Mouse (Mus musculus): ENCODE measurements around the gene Rbms3.

Gene Rbms3

GRCm38 (mm10) chr9:117187116-117188034 lies 442.3 kb downstream of the Rbms3 start:
- no peak for DNase-seq (ENCODE audit: low spot score)

DNA sequence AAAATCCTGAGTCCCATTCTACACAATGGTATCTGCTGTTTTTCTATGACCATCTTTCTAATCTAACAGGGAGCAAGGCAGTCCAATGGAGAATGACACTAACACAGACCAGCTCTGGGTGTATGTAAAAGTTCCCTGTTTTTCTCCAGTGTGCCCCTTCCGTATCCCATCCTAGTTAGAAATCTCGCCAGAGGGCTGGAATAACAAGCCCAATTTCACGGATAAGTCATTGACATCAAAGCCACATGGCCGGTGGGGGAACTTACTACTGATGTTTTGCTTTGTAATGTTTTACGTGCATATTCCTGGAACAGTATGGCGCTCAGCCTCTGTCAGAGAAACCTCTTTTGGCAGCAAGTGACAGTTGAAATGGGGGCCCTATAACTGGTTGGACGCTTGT lies 449.1 kb downstream of the Rbms3 start:
- no peak for DNase-seq (ENCODE audit: low spot score)

DNA sequence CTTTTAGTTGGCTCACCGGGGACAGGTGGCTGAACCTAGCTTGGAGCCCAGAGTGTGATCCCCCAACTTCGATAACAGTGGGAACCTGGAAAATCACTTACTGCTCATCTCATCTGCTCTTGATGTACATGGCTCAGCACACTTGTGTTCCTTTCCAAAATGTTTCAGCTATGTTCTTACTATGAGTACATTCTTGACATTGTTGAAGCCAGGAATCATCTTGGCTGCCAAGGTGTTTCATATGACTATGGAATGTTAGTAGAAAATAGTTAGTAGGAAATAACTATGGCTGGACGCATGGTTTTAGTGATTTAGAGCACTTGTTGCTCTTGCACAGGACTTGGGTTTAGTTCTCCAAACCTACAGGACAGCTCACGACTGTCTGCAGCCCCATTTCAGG lies 451.3 kb downstream of the Rbms3 start:
- DNase-seq (ENCODE audit: low spot score) = no peak

- no peak for DNase-seq (ENCODE audit: low spot score)
Measured at GRCm38 (mm10) chr9:117172526-117172925, 457.2 kb downstream of the Rbms3 start.

- no peak for DNase-seq (ENCODE audit: low spot score)
Measured at GRCm38 (mm10) chr9:117169196-117169595, 460.5 kb downstream of the Rbms3 start.

GRCm38 (mm10) chr9:117163143-117163542 lies 466.6 kb downstream of the Rbms3 start:
- no peak for DNase-seq (ENCODE audit: low spot score)

DNA sequence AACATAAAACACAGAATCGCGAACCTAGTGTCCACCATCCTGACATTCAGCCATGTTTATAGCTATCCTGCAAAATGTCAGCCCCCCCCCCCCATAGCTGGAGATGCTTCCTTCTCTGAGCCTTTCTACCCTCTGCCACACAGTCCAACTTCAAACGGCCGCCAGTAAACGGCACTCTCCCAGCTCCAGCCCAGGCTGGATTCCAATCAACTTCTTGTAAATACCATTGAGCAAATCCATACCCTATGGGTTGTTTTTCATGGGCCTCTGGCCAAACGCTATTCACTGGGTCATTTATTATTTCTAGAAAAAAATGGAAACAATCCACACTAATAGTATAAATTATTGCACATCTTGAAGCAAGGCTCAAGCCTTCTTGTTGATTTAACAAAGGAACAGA lies 468.6 kb downstream of the Rbms3 start:
- no peak for DNase-seq (ENCODE audit: low spot score)

DNA sequence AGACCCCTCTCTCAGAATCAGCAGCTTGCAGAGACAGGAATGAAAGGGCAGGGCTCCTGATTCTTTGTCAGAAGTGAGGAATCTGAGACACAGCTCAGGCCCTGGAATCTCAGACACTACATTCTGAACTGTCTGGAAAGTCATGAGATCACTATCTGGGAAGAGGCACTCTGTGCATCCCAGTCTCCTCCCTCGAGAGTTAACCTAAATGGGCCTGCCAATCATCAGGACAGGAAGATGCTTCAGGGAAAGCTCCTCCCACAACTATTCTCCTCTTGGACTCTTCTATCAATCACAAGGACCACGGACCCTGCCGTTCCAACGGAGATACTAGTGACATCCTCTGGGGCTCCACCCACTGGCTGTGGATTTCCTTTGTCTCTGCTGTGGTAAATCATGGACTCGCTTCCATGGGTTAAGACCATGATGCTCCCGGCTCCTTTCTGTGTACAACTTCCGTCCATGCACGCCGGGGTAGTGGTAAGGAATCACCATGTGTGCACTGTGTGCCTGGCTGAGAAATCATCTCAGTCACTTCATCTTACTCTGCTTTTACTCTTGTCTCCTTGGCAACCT lies 473.3 kb downstream of the Rbms3 start:
- no peak for DNase-seq (ENCODE audit: low spot score)

GRCm38 (mm10) chr9:117154590-117154989 lies 475.1 kb downstream of the Rbms3 start:
- DNase-seq (ENCODE audit: low spot score) = no peak

DNA sequence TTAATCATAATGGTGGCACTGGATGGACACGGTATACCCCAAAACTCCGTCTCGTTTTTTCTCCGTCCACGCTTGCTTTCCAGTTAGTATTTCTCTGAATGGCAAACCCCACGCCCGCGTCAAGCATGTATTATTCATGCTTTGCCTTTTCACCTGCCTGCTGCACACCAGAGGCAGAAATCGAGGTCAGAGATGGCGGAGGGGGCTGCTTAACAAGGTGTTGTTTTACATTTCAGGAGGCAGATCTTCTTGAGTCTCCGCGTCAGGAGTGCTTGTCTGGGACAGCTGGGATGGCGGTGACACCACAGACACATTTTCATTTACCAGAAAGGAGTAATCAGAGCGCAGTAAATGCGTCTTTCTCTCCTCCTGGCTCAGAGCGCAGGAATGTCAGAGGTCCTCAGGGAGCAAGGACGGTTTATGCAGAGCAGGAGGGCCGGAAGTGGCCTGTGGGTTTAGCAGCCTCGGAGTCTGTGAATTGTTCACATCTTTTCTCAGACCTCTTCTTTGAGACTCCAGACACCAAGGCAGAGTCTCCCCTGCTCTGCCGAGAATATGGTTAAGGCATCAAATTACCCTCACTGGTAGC lies 475.9 kb downstream of the Rbms3 start:
- DNase-seq (ENCODE audit: low spot score) = no peak

DNA sequence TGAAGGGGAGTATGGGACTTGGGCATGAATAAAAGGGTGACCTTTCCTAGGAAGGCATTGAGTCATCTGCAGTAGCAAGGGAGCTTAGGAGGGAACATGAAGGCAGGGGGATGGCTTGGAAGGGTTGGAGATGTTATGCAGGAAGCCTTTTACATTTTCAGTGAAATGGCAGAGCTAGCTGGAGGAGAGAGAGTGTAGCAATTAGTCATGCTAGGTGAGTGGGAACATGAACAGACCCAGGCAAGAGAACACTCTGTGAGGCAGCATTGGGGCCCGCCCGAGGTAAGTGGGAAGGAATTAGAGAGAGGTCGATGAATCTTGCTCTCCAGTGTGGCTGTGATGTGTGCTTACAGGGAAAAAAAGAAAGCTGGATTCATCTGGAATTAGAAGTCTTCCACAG lies 477.8 kb downstream of the Rbms3 start:
- DNase-seq (ENCODE audit: low spot score) = no peak

GRCm38 (mm10) chr9:117144057-117144723 lies 485.5 kb downstream of the Rbms3 start:
- DNase-seq (ENCODE audit: low spot score) = no peak

DNA sequence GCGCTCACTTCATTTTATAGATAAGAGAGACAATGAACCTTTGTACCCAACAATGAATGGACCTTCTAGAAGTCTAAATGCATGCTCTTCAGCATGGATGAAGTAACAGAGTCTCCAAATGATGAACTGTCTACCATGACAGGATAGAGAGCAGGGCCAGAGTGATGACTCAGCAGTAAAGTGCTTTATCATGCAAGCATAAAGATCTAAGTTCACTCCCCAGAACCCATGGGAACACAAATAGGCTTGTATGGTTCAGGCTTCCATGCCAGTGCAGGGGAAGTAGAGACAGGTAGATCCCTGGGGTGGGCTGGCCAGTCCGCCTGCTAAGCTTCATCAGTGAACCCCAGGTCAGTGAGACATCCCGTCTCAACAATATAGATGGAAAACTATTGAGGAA lies 489.7 kb downstream of the Rbms3 start:
- no peak for DNase-seq (ENCODE audit: low spot score)

DNA sequence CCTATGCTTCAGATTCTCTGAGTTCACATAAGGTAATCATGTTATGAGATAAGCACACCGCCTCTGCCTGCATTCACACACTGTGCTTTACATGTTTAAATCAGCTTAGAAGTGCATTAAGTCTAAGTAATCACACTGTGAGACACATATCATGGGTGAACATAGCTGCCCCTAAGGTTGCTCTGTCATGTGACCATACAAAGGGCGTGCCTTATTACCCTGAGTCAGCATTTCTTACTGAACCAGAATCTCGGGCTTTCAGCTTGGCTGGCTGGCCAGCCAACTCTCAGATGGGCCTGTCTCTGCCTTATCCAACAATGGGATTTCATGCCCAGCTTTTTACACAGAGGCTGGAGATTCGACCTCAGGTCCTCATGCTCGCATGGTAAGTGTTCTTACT lies 493.3 kb downstream of the Rbms3 start:
- no peak for DNase-seq (ENCODE audit: low spot score)

DNA sequence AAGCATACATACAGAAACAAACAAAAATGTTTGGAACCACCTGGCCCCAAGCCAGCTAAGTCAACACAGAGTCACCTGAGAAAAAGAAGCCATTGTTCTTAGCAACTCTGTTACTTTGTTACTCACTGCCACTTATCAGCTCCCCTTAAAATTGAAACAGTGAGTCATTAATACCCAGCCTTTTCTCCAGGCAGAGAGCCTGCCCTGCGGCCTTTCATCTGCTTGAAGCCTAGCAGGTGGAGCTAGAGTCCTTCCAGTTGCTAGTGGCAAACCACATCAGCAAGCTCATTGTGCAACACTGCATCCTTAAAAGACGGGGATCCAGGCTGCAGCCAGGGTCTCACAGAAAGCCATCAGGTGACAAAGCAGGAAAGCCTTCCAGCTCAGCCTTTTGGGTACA lies 495.7 kb downstream of the Rbms3 start:
- DNase-seq (ENCODE audit: low spot score) = no peak

DNA sequence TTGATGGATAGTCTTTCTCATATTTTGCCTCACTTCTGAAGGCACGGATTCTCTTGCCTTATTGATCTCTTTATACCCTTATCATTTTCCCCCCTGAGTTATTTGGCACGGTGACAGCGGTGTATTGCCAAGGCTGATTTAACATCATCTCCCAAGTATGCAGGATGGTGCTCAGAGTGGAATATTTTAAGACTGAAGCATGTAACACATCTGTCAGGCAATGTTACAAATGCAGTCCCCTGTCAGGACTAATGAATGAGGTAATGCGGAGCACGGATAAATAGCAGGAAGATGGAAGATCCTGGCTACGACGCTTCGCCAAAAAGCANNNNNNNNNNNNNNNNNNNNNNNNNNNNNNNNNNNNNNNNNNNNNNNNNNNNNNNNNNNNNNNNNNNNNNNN lies 502.9 kb downstream of the Rbms3 start:
- DNase-seq (ENCODE audit: low spot score) = no peak

DNA sequence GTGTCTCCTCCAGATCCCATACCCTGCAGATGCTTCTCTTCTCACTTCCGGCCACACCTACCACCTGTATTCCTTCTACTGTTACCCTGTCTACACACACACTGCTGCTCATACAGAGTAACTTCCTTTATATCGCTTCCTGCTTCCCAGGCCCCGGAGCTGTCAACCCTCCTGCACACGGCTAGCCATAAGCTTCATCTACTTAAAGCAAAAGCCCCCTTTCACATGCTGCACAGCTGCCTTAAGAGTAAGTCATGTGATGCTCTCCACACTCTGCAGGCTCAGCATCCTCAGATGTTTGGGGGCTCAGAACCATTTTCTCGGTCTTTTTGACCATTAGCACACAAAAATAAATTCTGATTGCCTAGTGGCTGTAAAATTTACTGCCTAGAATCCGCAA lies 503.9 kb downstream of the Rbms3 start:
- no peak for DNase-seq (ENCODE audit: low spot score)

DNA sequence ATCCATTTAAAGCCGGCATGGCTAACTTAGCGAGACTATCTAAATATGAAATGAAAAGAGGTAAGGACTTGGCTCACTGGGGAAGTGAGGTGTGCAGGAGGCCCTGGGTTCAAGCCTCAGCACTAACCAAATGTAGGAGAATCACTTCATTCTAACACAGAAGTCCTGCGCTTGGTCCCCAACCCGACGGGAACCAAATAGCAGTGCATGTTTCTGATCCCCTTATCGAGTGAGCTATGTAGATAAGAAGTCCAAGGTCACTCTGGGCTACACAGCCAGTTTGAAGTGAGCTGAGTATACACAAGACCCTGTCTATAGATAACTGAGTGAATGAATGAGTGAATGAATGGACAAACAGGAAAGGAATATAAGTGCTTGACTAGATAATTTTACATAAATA lies 508.1 kb downstream of the Rbms3 start:
- DNase-seq (ENCODE audit: low spot score) = no peak

- DNase-seq (ENCODE audit: low spot score) = no peak
Measured at GRCm38 (mm10) chr9:117117181-117117729, 512.5 kb downstream of the Rbms3 start.

- DNase-seq (ENCODE audit: low spot score) = no peak
Measured at GRCm38 (mm10) chr9:117115609-117116008, 514.1 kb downstream of the Rbms3 start.

- no peak for DNase-seq (ENCODE audit: low spot score)
Measured at GRCm38 (mm10) chr9:117113592-117113991, 516.1 kb downstream of the Rbms3 start.

GRCm38 (mm10) chr9:117107926-117108325 lies 521.8 kb downstream of the Rbms3 start:
- DNase-seq (ENCODE audit: low spot score) = no peak

Data from ovary, postnatal 10 days (tissue).